Mouse (Mus musculus) thymus, postnatal 36 days (tissue): Measurements from ENCODE around the gene Man2a1.

Experiments
- DNase-seq, 2 experiments: peaks; one replicate each; pipeline ENCODE4 v3.0.0; 2022; ENCODE audit warnings: mixed read lengths in 2 of 2

The Man2a1 gene

DNA sequence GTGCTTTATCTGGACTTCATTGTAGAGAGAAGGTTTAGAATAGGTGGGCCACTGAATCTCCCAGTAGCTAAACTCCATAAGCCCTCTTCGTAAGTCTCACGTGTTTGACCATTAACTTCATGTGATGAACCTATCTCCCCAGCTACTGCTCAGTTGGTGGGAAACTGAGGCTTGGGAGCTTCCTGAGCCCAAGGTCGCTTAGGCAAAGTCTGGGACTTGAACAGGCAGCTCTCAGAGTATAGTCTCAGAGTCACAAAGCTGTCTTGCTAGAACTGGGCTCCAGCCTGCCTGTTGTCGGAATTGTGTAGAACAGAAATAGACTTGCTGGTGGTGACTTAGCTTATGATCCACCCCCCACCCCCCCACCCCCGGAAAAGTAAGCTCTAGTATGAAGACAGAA lies 3.0 kb downstream of the Man2a1 start:
- no peak for DNase-seq

DNA sequence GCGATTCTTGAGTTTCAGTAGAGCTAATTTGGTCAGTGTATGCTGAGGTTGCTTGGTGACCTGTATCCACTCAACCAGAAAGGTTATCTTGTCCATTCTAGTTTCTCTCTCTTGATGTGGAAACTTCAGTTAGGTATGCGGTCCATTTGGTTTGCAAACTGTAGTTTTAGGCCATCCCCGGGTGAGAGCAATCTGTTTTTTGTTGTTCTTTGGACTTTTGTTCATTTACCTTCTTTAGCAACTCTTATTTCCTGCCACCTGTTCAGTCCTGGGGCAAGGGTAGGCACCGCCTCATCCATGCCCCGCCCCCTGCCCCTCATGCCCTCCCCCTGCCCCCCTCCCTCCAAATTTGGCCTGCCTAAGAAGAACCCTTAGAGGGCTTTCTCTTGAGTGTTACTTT lies 3.6 kb downstream of the Man2a1 start:
- peak; percentile 58 to 70 for DNase-seq

DNA sequence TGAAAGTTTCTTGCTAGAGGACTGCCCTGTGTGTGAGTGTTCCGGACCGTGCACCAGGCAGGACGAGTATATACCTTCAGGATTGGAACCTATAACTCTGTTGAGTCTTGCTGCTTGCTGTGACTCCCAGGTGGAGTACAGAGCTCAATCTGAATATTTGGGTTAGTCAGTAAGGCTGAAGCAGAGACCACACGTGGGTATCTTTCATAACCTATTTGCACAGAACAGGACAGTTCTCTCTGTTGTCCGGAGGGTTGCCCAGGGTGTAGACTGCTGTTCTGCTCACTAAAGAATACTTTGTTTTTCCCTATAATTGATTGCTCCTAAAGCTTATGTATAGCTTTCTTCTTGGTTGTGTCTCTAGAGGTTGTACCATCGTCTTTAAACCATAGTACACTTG lies 7.7 kb downstream of the Man2a1 start:
- DNase-seq: no peak

DNA sequence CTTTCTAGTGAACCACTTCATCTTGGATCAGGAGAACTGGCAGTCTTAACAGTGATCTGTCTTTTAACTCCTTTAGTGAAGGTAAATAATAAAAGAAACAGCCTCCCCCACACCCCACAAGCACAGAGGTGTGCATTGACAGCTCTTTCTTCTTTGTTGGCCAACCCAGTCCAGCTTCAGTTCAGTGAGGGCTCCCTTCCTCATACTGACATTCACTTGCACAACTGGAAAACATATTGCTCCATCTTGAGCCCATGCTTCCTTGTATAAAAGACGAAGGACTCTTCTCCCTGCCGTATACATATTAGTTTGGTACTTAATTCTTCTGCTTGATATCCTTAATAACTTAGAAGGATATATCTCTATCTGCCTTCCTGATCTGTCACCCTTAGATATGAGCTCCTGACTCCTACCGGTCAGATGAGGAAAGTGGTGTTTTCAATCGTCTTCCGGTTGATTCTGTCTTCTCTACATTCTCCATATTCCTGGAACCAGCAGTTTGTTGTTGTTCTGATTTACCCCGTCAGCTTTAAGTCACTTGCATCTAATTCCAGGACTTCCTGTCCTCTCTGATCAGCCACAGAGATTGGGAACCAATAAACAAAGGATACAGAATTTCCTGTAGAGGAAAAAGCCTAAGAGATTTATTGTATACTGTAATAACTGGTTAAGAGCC lies 8.5 kb downstream of the Man2a1 start:
- DNase-seq: no peak

DNA sequence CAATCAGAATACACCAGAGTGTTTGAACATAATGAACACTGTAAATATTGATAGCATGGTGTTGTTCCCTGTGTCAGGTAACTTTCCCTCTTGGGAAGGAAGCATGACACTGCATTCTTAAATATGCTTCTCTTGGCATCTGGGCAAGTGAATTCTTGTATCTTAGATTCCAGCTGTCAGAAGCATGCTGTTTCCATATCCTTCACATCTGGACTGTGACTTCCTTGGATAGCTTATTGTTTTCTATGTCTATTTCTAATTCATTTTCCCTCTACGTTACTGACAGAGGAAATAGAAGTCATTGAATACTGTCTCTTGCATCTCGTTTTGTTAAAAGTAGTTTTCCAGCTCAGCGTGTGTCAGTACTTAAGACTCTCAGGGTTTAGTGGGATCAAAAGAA lies 9.2 kb downstream of the Man2a1 start:
- DNase-seq: no peak

DNA sequence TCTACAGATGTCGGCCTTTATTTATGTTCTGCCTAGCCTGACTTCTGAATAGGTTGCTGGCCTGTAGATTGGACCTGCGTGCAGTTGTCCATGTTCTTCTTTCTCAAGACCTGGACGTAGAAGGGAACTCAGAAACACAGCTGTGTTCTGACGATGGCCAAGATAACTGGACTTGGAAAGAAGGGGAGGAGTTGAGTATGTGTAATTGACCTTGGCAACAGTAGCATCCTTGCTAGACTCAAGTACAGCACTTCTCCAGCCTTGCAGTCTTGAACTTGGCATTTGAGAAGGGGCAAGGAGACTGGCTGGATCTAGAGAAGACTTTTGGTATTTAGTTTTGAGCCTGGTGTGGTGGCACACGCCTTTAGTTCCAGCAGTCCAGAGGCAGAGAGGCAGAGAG lies 10.9 kb downstream of the Man2a1 start:
- no peak for DNase-seq

DNA sequence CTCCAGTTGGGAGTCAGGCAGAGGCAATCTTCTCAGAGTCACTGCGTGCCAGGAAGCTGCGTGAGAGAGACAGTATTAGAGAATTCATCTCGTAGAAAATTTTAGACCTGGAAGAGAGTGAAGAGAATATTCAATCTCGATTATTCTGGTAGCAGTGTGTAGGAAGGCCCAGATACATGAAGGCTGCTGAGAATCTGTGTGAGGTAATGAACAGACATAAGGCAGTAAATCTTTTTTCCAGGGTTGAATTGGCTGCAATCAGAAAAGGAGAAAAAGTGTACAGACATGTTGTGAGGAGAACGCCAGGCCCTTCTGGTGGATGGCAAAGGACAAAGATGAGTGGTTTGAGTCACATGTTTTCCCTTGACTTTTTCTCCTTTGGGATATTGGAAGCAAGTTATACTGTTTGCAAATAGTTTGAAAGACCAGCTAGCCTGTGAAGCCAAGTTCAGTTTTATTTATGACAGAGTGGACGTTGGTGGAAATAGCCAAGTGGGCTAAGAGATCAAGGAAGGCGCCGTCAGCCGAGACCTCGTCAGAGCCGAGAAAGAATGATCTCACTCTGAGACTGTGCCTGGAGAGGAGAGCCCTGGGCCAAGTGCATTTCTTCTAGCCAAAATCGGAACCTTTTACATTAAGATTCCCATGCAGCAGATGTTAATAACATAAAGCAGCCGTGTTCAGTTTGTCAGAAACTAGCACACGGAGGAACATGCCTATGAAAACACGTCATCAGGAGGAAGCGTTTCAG lies 11.8 kb downstream of the Man2a1 start:
- DNase-seq: no peak

DNA sequence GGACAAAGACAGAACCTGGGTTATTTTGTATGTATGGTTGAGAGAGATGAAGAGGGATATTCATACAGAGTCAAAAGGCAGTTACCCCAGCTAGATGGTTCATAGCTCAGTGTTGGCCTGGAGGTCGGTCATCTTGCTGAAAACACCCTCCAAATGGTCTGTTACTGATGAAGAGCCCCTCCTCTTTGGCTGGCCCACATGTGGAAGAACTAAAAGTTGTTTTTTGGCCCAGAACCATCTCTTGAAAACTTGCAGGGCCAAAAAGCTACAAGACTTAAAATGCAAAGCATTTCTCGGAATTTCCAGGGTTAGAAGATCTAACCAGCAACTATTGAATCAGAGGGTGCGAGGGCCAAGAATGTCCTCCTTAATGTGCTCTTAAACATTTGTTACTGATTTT lies 12.4 kb downstream of the Man2a1 start:
- DNase-seq: no peak

DNA sequence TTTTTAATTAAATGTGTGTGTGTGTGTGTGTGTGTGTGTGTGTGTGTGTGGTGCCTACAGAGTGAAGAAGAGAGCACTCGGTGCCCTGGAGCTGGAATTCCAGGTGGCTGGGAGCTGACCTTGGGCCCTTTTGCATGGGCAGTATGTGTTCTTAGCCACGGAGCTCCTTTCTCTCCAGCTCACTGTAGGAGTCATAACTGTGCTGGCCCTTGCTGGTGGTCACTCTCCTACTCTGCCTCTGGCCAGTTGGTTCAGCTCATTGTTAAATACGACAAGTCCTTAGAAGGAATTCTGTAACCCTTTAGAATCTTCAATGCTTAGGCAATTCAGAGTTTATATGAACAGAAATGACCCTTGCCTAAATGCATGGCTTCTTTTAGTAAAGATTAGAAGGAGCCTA lies 12.8 kb downstream of the Man2a1 start:
- no peak for DNase-seq

DNA sequence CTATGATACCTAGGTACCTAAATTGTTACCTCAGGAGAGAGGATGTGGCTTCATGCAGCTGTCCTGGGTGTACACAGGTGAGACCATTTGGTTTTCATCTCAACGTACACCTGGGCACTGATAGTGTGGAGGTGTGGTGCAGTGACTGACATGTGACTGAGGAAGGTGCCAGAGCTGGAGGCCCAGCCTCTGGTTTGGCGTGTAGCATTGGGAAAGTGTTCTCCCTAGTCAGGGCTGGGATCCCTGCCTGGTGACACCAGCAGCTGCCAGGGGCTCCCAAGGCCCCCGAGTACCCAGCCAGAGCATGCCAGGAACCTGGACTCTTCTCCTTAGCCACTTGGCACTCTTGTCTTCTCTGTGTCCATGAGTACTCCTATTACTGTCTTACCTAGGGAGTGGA lies 14.3 kb downstream of the Man2a1 start:
- no peak for DNase-seq

DNA sequence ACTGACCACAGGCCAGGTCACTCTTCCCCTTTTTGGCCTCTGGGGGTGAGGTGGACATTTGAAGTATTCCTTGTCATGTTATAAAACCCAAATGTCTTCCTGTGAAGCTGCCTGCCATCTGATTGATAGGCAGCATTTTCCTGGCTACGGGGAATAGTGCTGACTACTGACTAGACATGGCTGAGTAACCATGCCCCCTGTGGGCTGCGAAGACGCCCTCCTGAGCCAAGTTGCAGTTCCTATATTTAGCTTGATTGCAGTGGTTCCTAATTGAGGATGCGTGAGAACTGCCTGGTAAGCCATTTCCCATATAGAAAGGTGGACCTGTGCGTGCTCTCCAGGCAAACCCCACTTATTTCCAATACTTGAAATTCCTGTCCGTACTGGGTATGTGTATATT lies 14.9 kb downstream of the Man2a1 start:
- no peak for DNase-seq

DNA sequence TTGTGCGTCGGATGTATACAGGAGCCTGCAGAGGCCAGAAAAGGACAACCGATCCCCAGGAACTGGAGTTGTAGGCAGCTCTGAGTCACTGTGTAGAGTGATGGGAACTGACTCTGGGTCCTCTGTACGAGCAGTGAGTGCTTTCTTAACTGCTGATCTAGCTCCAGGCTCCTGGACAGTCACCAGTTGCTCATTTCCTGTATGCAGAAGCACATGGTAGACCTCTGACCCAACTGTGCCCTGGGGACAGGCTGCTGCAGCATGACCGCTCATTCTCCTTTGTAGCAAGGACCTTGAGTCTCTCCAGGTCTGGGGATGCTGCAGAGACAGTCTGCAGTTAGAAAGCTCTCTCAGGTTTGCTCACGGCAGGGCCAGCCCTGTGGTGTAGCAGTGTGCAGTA lies 15.7 kb downstream of the Man2a1 start:
- no peak for DNase-seq

DNA sequence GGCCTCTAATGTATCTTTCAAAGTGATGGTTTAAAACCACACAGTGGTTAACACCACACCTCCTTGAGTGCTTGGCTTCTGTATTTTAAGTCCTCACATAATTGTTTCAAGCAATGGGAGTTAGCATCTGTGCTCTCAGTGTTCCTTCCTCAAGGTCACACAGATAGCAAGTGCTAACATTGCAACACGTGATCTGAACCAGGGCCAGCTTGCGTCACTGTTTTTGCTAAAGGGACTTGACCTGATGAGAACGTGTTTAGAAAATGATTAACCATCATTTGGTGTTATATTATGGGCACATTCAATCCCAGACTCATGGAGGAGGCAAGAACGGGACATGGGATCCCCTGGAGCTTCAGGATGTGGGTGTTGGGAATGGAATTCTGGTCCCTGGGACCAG lies 17.3 kb downstream of the Man2a1 start:
- no peak for DNase-seq

DNA sequence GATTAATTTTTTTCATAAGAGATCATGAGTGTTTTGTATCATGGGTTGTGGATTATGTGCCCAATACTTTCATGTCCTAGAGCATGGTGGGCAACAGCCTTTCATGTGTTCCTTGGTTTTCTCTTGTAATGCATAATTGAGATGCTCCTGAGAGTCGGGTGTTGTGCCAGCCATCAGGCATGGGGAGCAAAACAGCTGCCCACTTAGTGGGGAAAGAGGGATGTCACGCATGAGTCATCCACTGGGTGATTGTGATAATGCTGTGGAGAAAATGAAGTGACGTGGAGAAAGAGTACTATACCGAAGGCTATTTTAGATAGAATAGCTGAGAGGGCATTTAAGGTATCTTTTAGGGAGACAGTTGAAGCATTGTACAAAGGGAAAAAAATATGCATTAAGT lies 18.5 kb downstream of the Man2a1 start:
- DNase-seq: no peak

DNA sequence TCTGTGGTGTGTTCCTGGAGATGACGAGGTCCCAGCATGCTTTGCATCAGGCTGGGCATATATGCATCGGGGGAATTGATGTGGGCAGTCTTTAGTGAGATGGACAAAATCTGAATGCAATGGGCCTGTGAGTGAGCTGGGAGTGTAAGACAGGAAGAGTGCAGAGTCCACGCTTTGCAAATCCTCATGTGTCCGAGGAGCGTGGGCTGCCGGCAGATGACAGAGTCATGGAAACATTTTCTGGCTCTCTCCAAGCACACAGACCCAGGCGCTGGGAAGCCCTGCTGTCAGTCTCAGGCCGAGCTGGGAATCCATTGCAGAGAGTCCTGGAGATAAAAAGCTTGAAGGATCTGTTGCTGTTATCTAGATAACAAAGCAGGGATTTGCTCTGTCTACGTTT lies 19.6 kb downstream of the Man2a1 start:
- DNase-seq: no peak

DNA sequence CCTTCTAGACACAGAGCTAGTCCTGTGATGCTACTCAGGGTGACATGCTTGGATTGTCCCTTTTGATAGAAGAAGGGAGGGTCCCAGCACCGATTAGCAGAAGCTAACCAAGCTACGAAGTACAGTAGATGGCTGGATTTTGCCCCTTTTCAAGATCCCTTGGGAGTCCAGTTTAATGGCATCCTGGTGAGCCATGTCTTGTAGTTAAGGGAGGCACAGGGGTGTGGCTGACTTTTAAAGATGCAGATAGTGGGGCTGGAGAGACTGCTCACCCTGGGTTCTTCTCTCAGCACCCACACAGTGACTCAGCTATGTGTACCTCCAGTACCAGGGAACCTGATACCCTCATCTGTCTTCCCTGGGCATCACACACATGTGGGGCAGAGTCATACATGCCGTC lies 20.1 kb downstream of the Man2a1 start:
- no peak for DNase-seq

DNA sequence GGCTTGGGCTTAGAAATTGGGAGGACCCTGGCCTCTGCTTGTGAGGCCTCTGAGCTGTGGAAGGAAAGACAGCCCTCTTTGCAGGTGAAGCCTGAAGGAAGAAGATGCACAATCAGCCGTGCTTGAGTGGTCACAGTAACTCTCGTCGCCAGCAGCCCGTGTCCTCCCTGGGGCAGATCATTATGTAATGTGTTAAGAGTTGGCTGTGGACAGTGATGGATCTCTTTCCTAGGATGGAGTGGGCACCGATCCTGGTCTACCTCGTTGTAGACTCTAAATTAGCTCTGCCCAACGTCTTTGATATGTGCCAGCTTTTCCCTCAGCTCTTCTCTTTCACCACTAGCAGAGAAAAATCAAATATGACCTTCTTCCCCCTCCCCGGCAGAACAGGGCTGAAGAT lies 20.7 kb downstream of the Man2a1 start:
- no peak for DNase-seq

DNA sequence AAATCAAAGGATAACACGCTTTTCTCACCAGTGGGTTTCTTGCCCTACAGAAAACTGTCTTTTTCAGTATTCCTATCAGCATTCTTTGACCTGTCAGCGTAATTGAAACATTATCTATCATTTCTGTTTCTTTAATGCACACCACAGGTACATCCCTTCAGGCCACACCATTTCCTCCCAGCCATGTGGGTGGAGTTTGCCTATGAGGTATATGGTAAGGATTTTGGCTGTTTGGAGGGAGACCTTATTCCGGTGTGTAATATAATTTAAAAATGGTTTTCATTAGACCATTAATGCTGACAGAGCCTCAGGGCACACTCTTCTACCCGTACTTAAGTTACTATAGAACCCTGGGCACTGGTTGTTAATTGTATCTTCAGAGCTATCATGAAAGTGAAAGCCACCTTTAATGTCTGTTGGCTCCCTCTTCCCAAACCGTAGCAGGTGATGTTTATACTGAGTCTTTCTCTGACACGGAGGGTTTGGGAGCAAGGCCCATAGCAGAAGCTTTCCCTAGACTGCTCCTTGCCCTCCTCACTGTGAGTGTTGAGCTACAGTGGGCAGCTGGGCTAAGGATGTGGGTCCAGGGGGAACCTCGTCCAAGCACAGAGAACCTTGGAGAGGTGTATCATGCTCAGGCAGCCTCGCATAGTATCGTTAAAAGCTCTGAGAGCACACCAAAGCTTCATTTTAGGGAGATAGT lies 21.3 kb downstream of the Man2a1 start:
- no peak for DNase-seq

DNA sequence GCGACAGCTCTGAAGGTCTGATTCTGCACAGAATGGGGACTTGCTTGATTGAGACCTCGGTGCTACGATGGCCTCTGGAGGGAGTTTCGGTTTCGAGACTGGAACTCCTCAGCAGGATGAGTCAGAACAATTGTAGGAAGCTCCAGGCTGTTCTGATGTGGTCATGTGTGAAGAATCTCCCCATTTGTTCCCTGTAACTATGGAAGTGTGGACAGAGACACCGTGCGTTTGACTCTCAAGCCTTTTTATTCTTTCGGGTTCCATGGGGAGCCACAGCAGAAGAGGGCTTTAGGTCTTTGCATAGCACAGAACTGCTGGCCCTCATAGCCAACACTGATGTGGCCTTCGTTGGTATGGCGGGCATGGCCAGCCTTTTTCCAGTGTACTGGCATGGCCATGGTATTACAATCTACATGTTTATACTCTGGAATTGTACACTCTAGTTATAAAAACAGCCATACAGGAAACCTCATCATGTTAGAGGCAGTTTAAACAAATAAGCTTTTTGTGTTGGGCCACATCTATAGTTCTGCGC lies 21.9 kb downstream of the Man2a1 start:
- DNase-seq: no peak

DNA sequence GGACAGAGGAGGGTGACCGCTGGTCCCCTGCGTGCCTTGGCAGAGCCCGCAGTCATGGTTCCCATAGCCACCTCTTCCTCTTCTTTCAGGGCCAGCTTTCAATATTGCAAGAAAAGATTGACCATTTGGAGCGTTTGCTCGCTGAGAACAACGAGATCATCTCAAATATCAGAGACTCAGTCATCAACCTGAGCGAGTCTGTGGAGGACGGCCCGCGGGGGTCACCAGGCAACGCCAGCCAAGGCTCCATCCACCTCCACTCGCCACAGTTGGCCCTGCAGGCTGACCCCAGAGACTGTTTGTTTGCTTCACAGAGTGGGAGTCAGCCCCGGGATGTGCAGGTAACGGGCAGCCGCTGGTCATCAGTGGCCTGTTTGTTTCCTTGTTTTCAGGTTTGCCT lies 23.9 kb downstream of the Man2a1 start:
- DNase-seq: no peak

DNA sequence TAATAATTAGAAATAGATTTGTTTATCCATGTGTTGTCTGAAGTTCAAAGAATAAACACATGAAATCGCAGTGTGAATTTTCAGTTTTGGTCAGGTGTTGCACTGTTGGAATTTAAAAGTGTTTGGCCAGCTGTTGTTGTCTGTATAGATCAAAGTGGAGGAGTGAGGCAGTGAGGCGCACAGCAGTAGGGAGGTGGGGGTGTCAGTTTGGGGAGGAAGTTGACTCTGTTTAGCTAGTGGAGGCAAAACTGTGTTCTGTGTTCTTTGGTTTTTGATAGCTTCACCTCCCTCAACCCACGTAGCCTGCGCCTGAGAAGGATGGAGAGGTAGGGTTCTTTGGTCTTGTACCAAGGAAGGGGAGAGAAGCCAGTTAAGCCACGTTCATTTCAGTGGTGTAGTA lies 28.3 kb downstream of the Man2a1 start:
- DNase-seq: peak; percentile 47 to 62

DNA sequence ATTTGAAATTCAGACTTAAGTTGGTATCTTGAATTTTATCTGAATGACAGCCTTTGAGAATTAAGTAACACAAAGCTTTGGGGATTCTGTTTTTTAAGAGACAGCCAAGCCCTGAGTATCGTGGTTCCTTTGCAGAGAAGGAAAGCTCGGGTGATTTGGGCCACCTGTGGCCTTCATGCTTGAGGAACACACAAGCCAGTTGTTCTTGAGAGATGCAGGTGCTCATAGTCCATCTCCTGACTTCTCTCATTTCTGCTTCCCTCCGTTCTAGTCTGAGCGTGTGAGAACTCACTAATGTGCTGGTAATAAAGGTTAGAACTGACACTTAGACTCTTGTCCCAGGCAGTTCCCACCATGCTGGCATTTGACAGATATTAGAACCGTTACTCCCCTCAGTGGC lies 28.9 kb downstream of the Man2a1 start:
- DNase-seq: no peak

DNA sequence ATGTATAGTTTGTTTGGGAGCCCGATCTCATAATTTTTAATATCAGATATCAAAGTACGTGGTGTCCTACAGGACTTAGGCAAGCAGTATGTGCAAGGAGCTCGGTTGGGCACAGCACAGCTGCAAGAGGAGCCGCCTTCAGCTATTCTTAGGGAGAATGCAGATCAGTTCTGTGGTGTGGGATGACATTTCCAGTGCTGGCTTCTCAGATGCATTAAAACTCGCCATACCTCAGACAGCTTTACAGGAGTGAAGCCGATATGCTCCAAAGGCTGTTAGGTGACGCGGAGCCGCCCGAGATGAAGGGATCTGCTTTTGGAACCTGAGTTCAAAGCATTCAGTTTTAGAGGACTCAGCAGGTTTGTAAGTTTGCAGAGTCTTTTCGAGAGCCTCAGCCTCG lies 30.0 kb downstream of the Man2a1 start:
- DNase-seq: no peak
